Mouse (Mus musculus): ENCODE measurements around the gene Pycr2. TPM values are rescaled to one million over a fixed set of nuclear protein-coding genes. Genes with fewer than 3 reads are reported as not detected.
A peak's percentile ranks its signal among the peaks of the same experiment; 100 is the strongest.

The Pycr2 gene
- polyA plus RNA-seq, 1 experiment from 2014 or later = 109 TPM

GRCm38 (mm10) chr1:180906461-180907147 lies 2.5 kb downstream of the Pycr2 start:
- Histone ChIP-seq H3K4me2 (peak overlapping the region; percentile 84; the same call in 1 of the 2 replicates), H3K9ac (no peak overlapping the region), H3K4me1 (peaks cover 27% of the 10 kb centered on the region), H3K27me3 (no peaks in the 10 kb centered on the region), H3K36me3 (peaks cover 34% of the 10 kb centered on the region), H3K9me3 (no peaks in the 10 kb centered on the region), H3K27ac (no peak overlapping the region), H3K4me3 (no peak overlapping the region)
- WGBS = 90% methylated on average over 24 of the region's 24 CpGs
- ATAC-seq (ENCODE audit: insufficient number of reproducible peaks, insufficient read depth, low FRiP score, low TSS enrichment, low read depth) = no peak

GRCm38 (mm10) chr1:180911138-180911537 lies 7.0 kb downstream of the Pycr2 start:
- no peak for ATAC-seq (ENCODE audit: insufficient number of reproducible peaks, insufficient read depth, low FRiP score, low TSS enrichment, low read depth)
- H3K36me3 ChIP-seq = peaks cover 29% of the 10 kb centered on the region
- no peak overlapping the region for H3K4me3 ChIP-seq
- H3K27me3 ChIP-seq = no peaks in the 10 kb centered on the region
- peaks cover 35% of the 10 kb centered on the region for H3K4me1 ChIP-seq
- 51% methylated on average over 8 of the region's 8 CpGs for WGBS
- peak overlapping the region; percentile 44 for H3K4me2 ChIP-seq
- H3K9ac ChIP-seq = no peak overlapping the region
- peak overlapping the region; percentile 57 for H3K27ac ChIP-seq
- H3K9me3 ChIP-seq = no peaks in the 10 kb centered on the region

- Histone ChIP-seq H3K9me3 (no peaks in the 10 kb centered on the region), H3K4me2 (peak overlapping the region; percentile 44), H3K27ac (peak overlapping the region; percentile 57; the same call in 1 of the 2 replicates), H3K4me1 (peaks cover 30% of the 10 kb centered on the region), H3K4me3 (peak overlapping the region; percentile 9; the same call in 1 of the 2 replicates), H3K36me3 (peaks cover 23% of the 10 kb centered on the region), H3K9ac (no peak overlapping the region), H3K27me3 (no peaks in the 10 kb centered on the region)
- WGBS = 30% methylated on average over 20 of the region's 20 CpGs
- no peak for ATAC-seq (ENCODE audit: insufficient number of reproducible peaks, insufficient read depth, low FRiP score, low TSS enrichment, low read depth)
These were observed 7.7 kb downstream of the Pycr2 start for GRCm38 (mm10) chr1:180911653-180912287.

GRCm38 (mm10) chr1:180912792-180913191 lies 8.7 kb downstream of the Pycr2 start:
- peaks cover 30% of the 10 kb centered on the region for H3K4me1 ChIP-seq
- no peak for ATAC-seq (ENCODE audit: insufficient number of reproducible peaks, insufficient read depth, low FRiP score, low TSS enrichment, low read depth)
- 83% methylated on average over 5 of the region's 5 CpGs for WGBS
- H3K27ac ChIP-seq = no peak overlapping the region
- H3K9me3 ChIP-seq = no peaks in the 10 kb centered on the region
- H3K27me3 ChIP-seq = no peaks in the 10 kb centered on the region
- no peak overlapping the region for H3K4me2 ChIP-seq
- H3K9ac ChIP-seq = no peak overlapping the region
- H3K4me3 ChIP-seq = no peak overlapping the region
- H3K36me3 ChIP-seq = peaks cover 13% of the 10 kb centered on the region

GRCm38 (mm10) chr1:180913797-180914196 lies 9.7 kb downstream of the Pycr2 start:
- Histone ChIP-seq H3K27ac (peak overlapping the region; percentile 39; the same call in 1 of the 2 replicates), H3K4me2 (no peak overlapping the region), H3K4me1 (peaks cover 30% of the 10 kb centered on the region), H3K36me3 (0 out of 2 replicates have a peak, but pooled peaks cover 5% of the 10 kb centered on the region), H3K9ac (no peak overlapping the region), H3K4me3 (no peak overlapping the region), H3K27me3 (no peaks in the 10 kb centered on the region), H3K9me3 (no peaks in the 10 kb centered on the region)
- WGBS = 13% methylated on average over 4 of the region's 4 CpGs
- ATAC-seq (ENCODE audit: insufficient number of reproducible peaks, insufficient read depth, low FRiP score, low TSS enrichment, low read depth) = 0 out of 2 replicates have a peak, but pooled peaks have one; percentile 33

GRCm38 (mm10) chr1:180916425-180916824 lies 12.3 kb downstream of the Pycr2 start:
- Histone ChIP-seq H3K27ac (no peak overlapping the region), H3K4me1 (peaks cover 25% of the 10 kb centered on the region), H3K9ac (no peak overlapping the region), H3K4me3 (no peak overlapping the region), H3K9me3 (no peaks in the 10 kb centered on the region), H3K4me2 (no peak overlapping the region), H3K36me3 (no peaks in the 10 kb centered on the region), H3K27me3 (no peaks in the 10 kb centered on the region)
- no peak for ATAC-seq (ENCODE audit: insufficient number of reproducible peaks, insufficient read depth, low FRiP score, low TSS enrichment, low read depth)
- WGBS = 85% methylated on average over 11 of the region's 11 CpGs

- no peak overlapping the region for H3K27ac ChIP-seq
- no peak overlapping the region for H3K4me2 ChIP-seq
- H3K27me3 ChIP-seq = no peaks in the 10 kb centered on the region
- H3K4me1 ChIP-seq = peaks cover 19% of the 10 kb centered on the region
- no peaks in the 10 kb centered on the region for H3K36me3 ChIP-seq
- no peak overlapping the region for H3K9ac ChIP-seq
- H3K4me3 ChIP-seq = no peak overlapping the region
- no peaks in the 10 kb centered on the region for H3K9me3 ChIP-seq
- WGBS = 34% methylated on average over 1 of the region's 1 CpGs
- no peak for ATAC-seq (ENCODE audit: insufficient number of reproducible peaks, insufficient read depth, low FRiP score, low TSS enrichment, low read depth)
These were observed 13.0 kb downstream of the Pycr2 start for GRCm38 (mm10) chr1:180917053-180917452.

GRCm38 (mm10) chr1:180919686-180920085 lies 15.6 kb downstream of the Pycr2 start:
- WGBS = 27% methylated on average over 8 of the region's 8 CpGs
- H3K9ac ChIP-seq = no peak overlapping the region
- no peaks in the 10 kb centered on the region for H3K9me3 ChIP-seq
- no peaks in the 10 kb centered on the region for H3K4me1 ChIP-seq
- no peaks in the 10 kb centered on the region for H3K36me3 ChIP-seq
- no peak overlapping the region for H3K4me2 ChIP-seq
- H3K27ac ChIP-seq = no peak overlapping the region
- H3K27me3 ChIP-seq = no peaks in the 10 kb centered on the region
- no peak overlapping the region for H3K4me3 ChIP-seq
- ATAC-seq (ENCODE audit: insufficient number of reproducible peaks, insufficient read depth, low FRiP score, low TSS enrichment, low read depth) = no peak

GRCm38 (mm10) chr1:180922273-180923048 lies 18.4 kb downstream of the Pycr2 start:
- Histone ChIP-seq H3K9ac (0 out of 2 replicates have a peak overlapping the region, but pooled peaks have one; percentile 40), H3K27me3 (peaks cover 2% of the 10 kb centered on the region; the same call in 1 of the 2 replicates), H3K9me3 (no peaks in the 10 kb centered on the region), H3K4me2 (no peak overlapping the region), H3K27ac (no peak overlapping the region), H3K4me1 (no peaks in the 10 kb centered on the region), H3K36me3 (no peaks in the 10 kb centered on the region), H3K4me3 (no peak overlapping the region)
- 75% methylated on average over 6 of the region's 6 CpGs for WGBS
- ATAC-seq (ENCODE audit: insufficient number of reproducible peaks, insufficient read depth, low FRiP score, low TSS enrichment, low read depth) = no peak

- Histone ChIP-seq H3K9me3 (no peaks in the 10 kb centered on the region), H3K4me1 (no peaks in the 10 kb centered on the region), H3K4me2 (no peak overlapping the region), H3K36me3 (no peaks in the 10 kb centered on the region), H3K4me3 (no peak overlapping the region), H3K9ac (no peak overlapping the region), H3K27me3 (peaks cover 2% of the 10 kb centered on the region; the same call in 1 of the 2 replicates), H3K27ac (no peak overlapping the region)
- WGBS = 45% methylated on average over 2 of the region's 2 CpGs
- no peak for ATAC-seq (ENCODE audit: insufficient number of reproducible peaks, insufficient read depth, low FRiP score, low TSS enrichment, low read depth)
These were observed 20.6 kb downstream of the Pycr2 start for GRCm38 (mm10) chr1:180924737-180925136.

- Histone ChIP-seq H3K27ac (no peak overlapping the region), H3K27me3 (peaks cover 2% of the 10 kb centered on the region; the same call in 1 of the 2 replicates), H3K4me1 (no peaks in the 10 kb centered on the region), H3K36me3 (no peaks in the 10 kb centered on the region), H3K9me3 (no peaks in the 10 kb centered on the region), H3K4me3 (no peak overlapping the region), H3K9ac (no peak overlapping the region), H3K4me2 (no peak overlapping the region)
- WGBS = 77% methylated on average over 4 of the region's 4 CpGs
- ATAC-seq (ENCODE audit: insufficient number of reproducible peaks, insufficient read depth, low FRiP score, low TSS enrichment, low read depth) = no peak
These were observed 22.2 kb downstream of the Pycr2 start for GRCm38 (mm10) chr1:180926286-180926685.
